Mouse (Mus musculus) heart, adult 2 months (tissue): ENCODE measurements around the gene Nnmt.

Experiments
- CTCF ChIP-seq: fragments of 200-600 bp; IDR thresholded peaks from 2 replicates; pipeline ENCODE4 v1.8.1; 2022; ENCODE audit warnings: antibody characterized with exemption, mild to moderate bottlenecking, moderate library complexity
- EP300 ChIP-seq: fragments of 200-500 bp; IDR thresholded peaks from 2 replicates; pipeline ENCODE4 v1.6.1; 2011; ENCODE audit warnings: low read depth, low read length, control low read depth; ENCODE audit not compliant: insufficient read depth
- POLR2A ChIP-seq: fragments of 200-500 bp; IDR thresholded peaks from 2 replicates; pipeline ENCODE4 v1.6.1; 2011; ENCODE audit warnings: mild to moderate bottlenecking, low read depth, low read length, control low read depth; ENCODE audit not compliant: insufficient read depth

GRCm38 (mm10) chr9:48613221-48613620 lies 8.3 kb upstream of the Nnmt start:
- no peak for TF ChIP-seq POLR2A
- TF ChIP-seq CTCF, result no peak
- TF ChIP-seq EP300, result no peak
